Mouse (Mus musculus) spleen, adult 2 months (tissue): ENCODE data around the gene Arhgap31.

Experiments used
- CTCF ChIP-seq: fragments of 200-500 bp; IDR thresholded peaks from 2 replicates; pipeline ENCODE4 v1.5.1; 2011; ENCODE audit warnings: mild to moderate bottlenecking, inconsistent platforms; ENCODE audit not compliant: insufficient read depth, insufficient read length, insufficient replicate concordance; ENCODE audit errors: extremely low read depth
- POLR2A ChIP-seq: fragments of 200-500 bp; IDR thresholded peaks from 2 replicates; pipeline ENCODE4 v1.6.1; 2011; ENCODE audit warnings: low read depth, low read length, inconsistent platforms

GRCm38 (mm10) chr16:38666016-38666415 is 47.1 kb downstream of the Arhgap31 start:
- TF ChIP-seq CTCF (no peak), POLR2A (no peak)
